Mouse (Mus musculus): ENCODE results near the gene Rinl.

Rinl gene

GRCm38 (mm10) chr7:28788307-28789195, at the start of gene Rinl:
Gene Rinl (plus strand): TSS chr7:28788969.
- no peak for DNase-seq

- no peak for DNase-seq
Measured at GRCm38 (mm10) chr7:28739829-28740228, 48.9 kb upstream of the Rinl start.

GRCm38 (mm10) chr7:28740949-28741348, 47.8 kb upstream of the Rinl start:
- DNase-seq: no peak

- no peak for DNase-seq
Measured at GRCm38 (mm10) chr7:28741368-28741708, 47.4 kb upstream of the Rinl start.

GRCm38 (mm10) chr7:28741709-28742438, 46.9 kb upstream of the Rinl start, which contains the start of the genes Mrps12 and Sars2:
Gene Mrps12 (minus strand): TSS chr7:28741820.
Gene Sars2 (plus strand): TSS chr7:28741992.
- DNase-seq: peak; percentile 94 to 97

GRCm38 (mm10) chr7:28749935-28750334, 38.8 kb upstream of the Rinl start:
- DNase-seq: no peak

GRCm38 (mm10) chr7:28756079-28756478, 32.7 kb upstream of the Rinl start, which contains the start of gene Ccer2:
Gene Ccer2 (plus strand): TSS chr7:28756174.
- no peak for DNase-seq

- DNase-seq: no peak
Measured at GRCm38 (mm10) chr7:28758623-28759022, 30.1 kb upstream of the Rinl start.

- DNase-seq: peak in 1 of 2 experiments; percentile 51
Measured at GRCm38 (mm10) chr7:28761907-28762306, 26.9 kb upstream of the Rinl start.

GRCm38 (mm10) chr7:28765211-28765610, 23.6 kb upstream of the Rinl start:
- no peak for DNase-seq

- peak; percentile 98 to 99 for DNase-seq
Measured at GRCm38 (mm10) chr7:28766173-28766879, 22.4 kb upstream of the Rinl start, which contains the start of gene Sirt2. Gene Sirt2 (plus strand): TSS chr7:28766735.

GRCm38 (mm10) chr7:28766910-28767309, 21.9 kb upstream of the Rinl start:
- DNase-seq: no peak

- DNase-seq: no peak
Measured at GRCm38 (mm10) chr7:28767462-28767965, 21.3 kb upstream of the Rinl start, which contains the start of gene Nfkbib. Gene Nfkbib (minus strand): TSS chr7:28767512.

GRCm38 (mm10) chr7:28769414-28769958, 19.3 kb upstream of the Rinl start:
- DNase-seq: no peak

- no peak for DNase-seq
Measured at GRCm38 (mm10) chr7:28770309-28770708, 18.5 kb upstream of the Rinl start.

GRCm38 (mm10) chr7:28771867-28772266, 16.9 kb upstream of the Rinl start:
- peak in 1 of 2 experiments; percentile 50 for DNase-seq

GRCm38 (mm10) chr7:28773163-28773562, 15.6 kb upstream of the Rinl start:
- DNase-seq: no peak

- DNase-seq: no peak
Measured at GRCm38 (mm10) chr7:28774164-28774563, 14.6 kb upstream of the Rinl start.

GRCm38 (mm10) chr7:28775129-28775528, 13.6 kb upstream of the Rinl start:
- no peak for DNase-seq

GRCm38 (mm10) chr7:28778825-28779224, 9.9 kb upstream of the Rinl start:
- no peak for DNase-seq

GRCm38 (mm10) chr7:28780067-28780658, 8.6 kb upstream of the Rinl start:
- peak; percentile 84 to 94 for DNase-seq

- DNase-seq: peak in 1 of 2 experiments; percentile 43
Measured at GRCm38 (mm10) chr7:28780857-28781256, 7.9 kb upstream of the Rinl start.

All from kidney, postnatal 25 days (tissue).